Mouse (Mus musculus): ENCODE measurements around the gene Calcoco2.

Calcoco2 gene

GRCm38 (mm10) chr11:96080736-96081135, 31.0 kb downstream of the Calcoco2 start:
- DNase-seq (ENCODE audit: low read depth, low spot score): no peak

GRCm38 (mm10) chr11:96076221-96077105, 35.3 kb downstream of the Calcoco2 start:
- no peak for DNase-seq (ENCODE audit: low read depth, low spot score)

GRCm38 (mm10) chr11:96075509-96076220, 36.1 kb downstream of the Calcoco2 start, which contains the start of gene Atp5g1:
Gene Atp5g1, minus strand, starts transcription at chr11:96075670.
- peak; percentile 99 for DNase-seq (ENCODE audit: low read depth, low spot score)

- DNase-seq (ENCODE audit: low read depth, low spot score): no peak
Measured at GRCm38 (mm10) chr11:96075177-96075508, 36.6 kb downstream of the Calcoco2 start.

GRCm38 (mm10) chr11:96074351-96075176, 37.2 kb downstream of the Calcoco2 start:
- DNase-seq (ENCODE audit: low read depth, low spot score): no peak

- DNase-seq (ENCODE audit: low read depth, low spot score): no peak
Measured at GRCm38 (mm10) chr11:96073295-96073993, 38.3 kb downstream of the Calcoco2 start.

- DNase-seq (ENCODE audit: low read depth, low spot score): no peak
Measured at GRCm38 (mm10) chr11:96071013-96071412, 40.8 kb downstream of the Calcoco2 start.

- no peak for DNase-seq (ENCODE audit: low read depth, low spot score)
Measured at GRCm38 (mm10) chr11:96070353-96070752, 41.4 kb downstream of the Calcoco2 start.

GRCm38 (mm10) chr11:96068231-96068630, 43.5 kb downstream of the Calcoco2 start:
- no peak for DNase-seq (ENCODE audit: low read depth, low spot score)

- DNase-seq (ENCODE audit: low read depth, low spot score): peak; percentile 95
Measured at GRCm38 (mm10) chr11:96065215-96065911, 46.4 kb downstream of the Calcoco2 start, which contains the start of gene Ube2z. Gene Ube2z, minus strand, starts transcription at chr11:96065388.

GRCm38 (mm10) chr11:96064521-96065214, 47.1 kb downstream of the Calcoco2 start:
- peak; percentile 17 for DNase-seq (ENCODE audit: low read depth, low spot score)

- no peak for DNase-seq (ENCODE audit: low read depth, low spot score)
Measured at GRCm38 (mm10) chr11:96058309-96058708, 53.5 kb downstream of the Calcoco2 start.

GRCm38 (mm10) chr11:96050854-96051253, 60.9 kb downstream of the Calcoco2 start:
- DNase-seq (ENCODE audit: low read depth, low spot score): no peak

GRCm38 (mm10) chr11:96049939-96050338, 61.8 kb downstream of the Calcoco2 start:
- no peak for DNase-seq (ENCODE audit: low read depth, low spot score)

Measured in retina, postnatal 7 days (tissue).